Mouse (Mus musculus) left cerebral cortex, adult 8-10 months (tissue): ENCODE data around the gene Diablo. TPM values are rescaled to one million over a fixed set of nuclear protein-coding genes. Genes with fewer than 3 reads are reported as not detected.
"Not testable (repeated sequence)": the region's sequence is repeated elsewhere in the genome, so short reads cannot be mapped to it uniquely, and the experiment has no call there.

Experiments used
- DNase-seq, 2 experiments: peaks; one replicate each; pipeline ENCODE4 v3.0.0; 2022; ENCODE audit warnings: low spot score in 2 of 2
- total RNA-seq, 4 experiments: library from RNA; stranded (reverse); gene quantifications; 2 replicates each; pipeline ENCODE4 v1.2.4; 2022

The Diablo gene
- total RNA-seq, result 10 to 100 TPM; 29.5 to 32.5 (median 31.8) TPM

GRCm38 (mm10) chr5:123523692-123524392, at the start of gene Diablo:
Gene Diablo, minus strand, starts transcription at chr5:123524176.
- peak; percentile 92 to 98 for DNase-seq

- DNase-seq, result no peak
Measured at GRCm38 (mm10) chr5:123573362-123573761, 49.4 kb upstream of the Diablo start.

GRCm38 (mm10) chr5:123572357-123573186, 48.6 kb upstream of the Diablo start, which contains the start of gene Vps33a:
Gene Vps33a, minus strand, starts transcription at chr5:123573038.
- peak; percentile 97 to 98 for DNase-seq

GRCm38 (mm10) chr5:123561128-123561527, 37.2 kb upstream of the Diablo start:
- DNase-seq, result peak in 1 of 2 experiments; percentile 38

GRCm38 (mm10) chr5:123559588-123559987, 35.6 kb upstream of the Diablo start:
- DNase-seq, result peak in 1 of 2 experiments; percentile 25

GRCm38 (mm10) chr5:123556451-123556850, 32.5 kb upstream of the Diablo start:
- DNase-seq, result peak in 1 of 2 experiments; percentile 39

- peak in 1 of 2 experiments; percentile 1 for DNase-seq
Measured at GRCm38 (mm10) chr5:123555693-123556092, 31.7 kb upstream of the Diablo start.

- peak in 1 of 2 experiments; percentile 2 for DNase-seq
Measured at GRCm38 (mm10) chr5:123533801-123534200, 9.8 kb upstream of the Diablo start.

GRCm38 (mm10) chr5:123530056-123530455, 6.1 kb upstream of the Diablo start:
- DNase-seq, result peak in 1 of 2 experiments; percentile 4

- peak in 1 of 2 experiments; percentile 2 for DNase-seq
Measured at GRCm38 (mm10) chr5:123528641-123529040, 4.7 kb upstream of the Diablo start.

GRCm38 (mm10) chr5:123525916-123526495, 2.0 kb upstream of the Diablo start:
- DNase-seq, result peak in 1 of 2 experiments; percentile 3

- peak in 1 of 2 experiments; percentile 9 for DNase-seq
Measured at GRCm38 (mm10) chr5:123525281-123525680, 1.3 kb upstream of the Diablo start, which contains the start of gene Gm49027. Gene Gm49027, minus strand, starts transcription at chr5:123525488.

GRCm38 (mm10) chr5:123524393-123524750, 396 bp upstream of the Diablo start:
- DNase-seq, result no peak

GRCm38 (mm10) chr5:123522166-123522565, 1.8 kb downstream of the Diablo start:
- DNase-seq, result peak in 1 of 2 experiments; percentile 4

- DNase-seq, result peak in 1 of 2 experiments; percentile 2
Measured at GRCm38 (mm10) chr5:123521621-123522020, 2.4 kb downstream of the Diablo start.

GRCm38 (mm10) chr5:123520666-123521065, 3.3 kb downstream of the Diablo start:
- DNase-seq, result peak in 1 of 2 experiments; percentile 3

GRCm38 (mm10) chr5:123514871-123515270, 9.1 kb downstream of the Diablo start:
- DNase-seq, result no peak

- no peak for DNase-seq
Measured at GRCm38 (mm10) chr5:123512102-123512501, 11.9 kb downstream of the Diablo start.

- not testable (repeated sequence) for DNase-seq
Measured at GRCm38 (mm10) chr5:123511426-123511825, 12.6 kb downstream of the Diablo start.

- no peak for DNase-seq
Measured at GRCm38 (mm10) chr5:123510160-123510559, 13.8 kb downstream of the Diablo start, which contains the start of gene B3gnt4. Gene B3gnt4, plus strand, starts transcription at chr5:123510460.

GRCm38 (mm10) chr5:123508921-123509320, 15.1 kb downstream of the Diablo start:
- no peak for DNase-seq
